Mouse (Mus musculus): ENCODE data around the gene Plppr3. TPM values are rescaled to one million over a fixed set of nuclear protein-coding genes. Genes with fewer than 3 reads are reported as not detected.
"Not testable (repeated sequence)": the region's sequence is repeated elsewhere in the genome, so short reads cannot be mapped to it uniquely, and the experiment has no call there.

Plppr3 gene
- polyA plus RNA-seq, 1 experiment from 2014 or later = 14.2 TPM

DNA sequence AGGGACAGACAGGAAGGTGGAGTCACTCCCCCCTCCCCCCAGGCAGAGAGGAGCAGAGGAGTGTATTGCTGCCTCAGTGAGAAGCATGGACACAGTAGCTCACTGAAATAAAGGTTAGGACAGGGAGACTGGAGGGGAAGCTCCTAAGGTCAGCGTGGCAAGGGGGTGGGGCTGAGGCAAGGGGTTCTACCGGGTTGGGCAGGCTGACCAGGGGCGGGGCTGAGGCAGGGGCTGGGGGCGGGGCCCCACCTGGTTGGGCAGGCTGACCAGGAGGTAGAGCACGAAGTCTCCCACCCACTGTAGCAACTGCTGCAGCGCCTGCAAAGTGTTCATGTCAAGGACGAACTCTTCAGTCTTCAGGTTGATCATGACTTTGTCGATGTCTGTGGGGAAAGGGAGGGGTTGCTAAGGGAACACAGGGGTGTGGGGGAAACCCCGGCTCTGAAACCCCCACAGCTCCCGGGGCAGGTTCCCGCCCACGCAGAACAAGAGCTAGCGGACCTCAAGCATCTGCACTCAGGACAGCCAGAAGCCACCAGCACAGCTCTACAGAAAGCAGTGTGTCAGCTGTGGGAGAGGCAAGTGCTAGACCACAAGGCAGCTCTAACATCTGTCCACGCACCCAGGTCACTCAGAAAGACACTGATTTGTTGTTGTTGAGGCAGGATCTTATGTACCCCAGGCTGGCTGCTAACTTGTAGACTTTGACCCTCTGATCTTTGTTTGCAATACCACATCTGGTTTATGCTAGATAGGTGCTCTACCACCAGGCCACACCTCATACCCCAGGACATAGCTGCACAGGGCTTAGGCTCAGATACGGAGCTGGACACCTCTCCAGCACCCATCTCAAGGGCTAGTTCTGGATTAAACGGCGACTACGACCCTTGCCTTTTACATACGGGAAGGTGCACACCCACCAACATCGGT, 23.1 kb upstream of the Plppr3 start:
- H3K4me1 ChIP-seq (replicated peaks) = no peaks in the 10 kb centered on the region; the same call in 1 of the 2 replicates
- no peak for ATAC-seq (ENCODE audit: insufficient number of reproducible peaks, low FRiP score)
- H3K9ac ChIP-seq = no peak overlapping the region
- no peaks in the 10 kb centered on the region for H3K9me3 ChIP-seq (replicated peaks)
- peaks cover 67% of the 10 kb centered on the region for H3K36me3 ChIP-seq
- WGBS = 50% methylated on average over 20 of the region's 20 CpGs
- H3K27ac ChIP-seq (ENCODE audit: poor library complexity, severe bottlenecking) = no peak overlapping the region
- no peak overlapping the region for H3K4me3 ChIP-seq
- no peak overlapping the region for H3K4me2 ChIP-seq
- no peaks in the 10 kb centered on the region for H3K27me3 ChIP-seq (replicated peaks)

GRCm38 (mm10) chr10:79896814-79897213, 22.4 kb upstream of the Plppr3 start:
- 81% methylated on average over 13 of the region's 13 CpGs for WGBS
- ATAC-seq (ENCODE audit: insufficient number of reproducible peaks, low FRiP score) = no peak
- peaks cover 2% of the 10 kb centered on the region; the same call in 1 of the 2 replicates for H3K27me3 ChIP-seq (replicated peaks)
- peaks cover 62% of the 10 kb centered on the region for H3K36me3 ChIP-seq
- H3K4me1 ChIP-seq (replicated peaks) = no peaks in the 10 kb centered on the region; the same call in 1 of the 2 replicates
- H3K9me3 ChIP-seq (replicated peaks) = no peaks in the 10 kb centered on the region
- H3K4me3 ChIP-seq = no peak overlapping the region
- H3K27ac ChIP-seq (ENCODE audit: poor library complexity, severe bottlenecking) = no peak overlapping the region
- H3K9ac ChIP-seq = no peak overlapping the region
- H3K4me2 ChIP-seq = no peak overlapping the region

- no peak overlapping the region for H3K4me3 ChIP-seq
- no peak for ATAC-seq (ENCODE audit: insufficient number of reproducible peaks, low FRiP score)
- H3K27me3 ChIP-seq (replicated peaks) = peaks cover 7% of the 10 kb centered on the region; the same call in 1 of the 2 replicates
- no peak overlapping the region for H3K9ac ChIP-seq
- H3K4me1 ChIP-seq (replicated peaks) = no peaks in the 10 kb centered on the region; the same call in 1 of the 2 replicates
- H3K36me3 ChIP-seq = peaks cover 58% of the 10 kb centered on the region
- no peak overlapping the region for H3K4me2 ChIP-seq
- H3K9me3 ChIP-seq (replicated peaks) = no peaks in the 10 kb centered on the region
- 91% methylated on average over 15 of the region's 16 CpGs for WGBS
- H3K27ac ChIP-seq (ENCODE audit: poor library complexity, severe bottlenecking) = no peak overlapping the region
These were observed 21.9 kb upstream of the Plppr3 start for GRCm38 (mm10) chr10:79896306-79896705.

- ATAC-seq (ENCODE audit: insufficient number of reproducible peaks, low FRiP score); H3K9ac ChIP-seq; H3K4me2 ChIP-seq; H3K4me1 ChIP-seq (replicated peaks); H3K27ac ChIP-seq (ENCODE audit: poor library complexity, severe bottlenecking); H3K4me3 ChIP-seq; H3K9me3 ChIP-seq (replicated peaks): not testable (repeated sequence)
- H3K36me3 ChIP-seq = peaks cover 34% of the 10 kb centered on the region
- 43% methylated on average over 22 of the region's 22 CpGs for WGBS
- peaks cover 20% of the 10 kb centered on the region for H3K27me3 ChIP-seq (replicated peaks)
These were observed 18.2 kb upstream of the Plppr3 start for GRCm38 (mm10) chr10:79892451-79893118.

DNA sequence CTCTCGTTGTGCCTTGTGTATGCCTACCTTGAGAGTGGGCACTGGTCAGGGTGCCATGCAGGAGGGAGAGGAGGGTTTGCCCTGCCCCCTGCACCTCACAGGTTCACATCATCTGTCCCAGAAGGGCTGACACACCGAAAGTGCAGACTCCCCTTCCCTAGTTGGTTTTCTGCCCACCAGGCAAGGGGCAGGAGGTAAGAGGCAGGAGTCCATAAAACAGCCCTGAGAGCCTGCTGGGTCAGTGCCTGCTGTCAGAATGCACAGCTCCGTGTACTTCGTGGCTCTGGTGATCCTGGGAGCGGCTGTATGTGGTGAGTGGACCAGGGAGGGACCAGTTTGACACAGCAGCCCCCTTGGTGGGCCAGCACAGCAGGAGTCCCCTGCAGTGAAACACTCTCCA, 16.2 kb upstream of the Plppr3 start, which contains the start of gene Cfd:
Cfd (plus strand) TSS at position 184 of the 400 bp plus-strand sequence.
- H3K9ac ChIP-seq = no peak within 1 kb of the TSS
- H3K4me2 ChIP-seq = no peak within 1 kb of the TSS
- no peak within 1 kb of the TSS for H3K4me3 ChIP-seq
- peaks cover 23% of the 10 kb centered on the region for H3K27me3 ChIP-seq (replicated peaks)
- no peaks in the 10 kb centered on the region for H3K4me1 ChIP-seq (replicated peaks)
- 42% methylated on average over 5 of the region's 5 CpGs for WGBS
- peaks cover 15% of the 10 kb centered on the region for H3K36me3 ChIP-seq
- ATAC-seq (ENCODE audit: insufficient number of reproducible peaks, low FRiP score) = no peak
- no peak within 1 kb of the TSS for H3K27ac ChIP-seq (ENCODE audit: poor library complexity, severe bottlenecking)
- H3K9me3 ChIP-seq (replicated peaks) = no peaks in the 10 kb centered on the region

DNA sequence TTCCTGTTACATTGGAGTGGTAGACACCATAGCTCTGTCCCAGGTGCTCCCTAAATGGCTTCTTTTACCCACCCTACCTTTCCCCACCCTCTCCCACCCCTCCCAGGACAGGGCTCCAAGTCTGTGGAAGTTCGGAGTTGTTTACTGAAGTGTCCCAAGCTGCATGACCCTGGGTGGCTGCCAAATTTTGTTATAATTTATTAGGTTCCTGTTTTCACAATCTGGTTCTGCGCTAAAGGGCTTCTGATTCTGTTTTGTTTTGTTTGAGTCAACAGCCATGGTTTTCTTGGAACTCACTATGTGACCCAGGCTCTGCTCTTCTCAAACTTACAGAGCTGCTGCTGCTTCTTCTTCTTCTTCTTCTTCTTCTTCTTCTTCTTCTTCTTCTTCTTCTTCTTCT, 15.0 kb upstream of the Plppr3 start:
- WGBS = 84% methylated on average over 2 of the region's 2 CpGs
- H3K36me3 ChIP-seq = peaks cover 4% of the 10 kb centered on the region
- H3K4me2 ChIP-seq = no peak overlapping the region
- no peaks in the 10 kb centered on the region for H3K9me3 ChIP-seq (replicated peaks)
- no peak overlapping the region for H3K27ac ChIP-seq (ENCODE audit: poor library complexity, severe bottlenecking)
- no peak overlapping the region for H3K9ac ChIP-seq
- H3K27me3 ChIP-seq (replicated peaks) = peaks cover 23% of the 10 kb centered on the region
- H3K4me1 ChIP-seq (replicated peaks) = no peaks in the 10 kb centered on the region
- no peak for ATAC-seq (ENCODE audit: insufficient number of reproducible peaks, low FRiP score)
- H3K4me3 ChIP-seq = no peak overlapping the region

DNA sequence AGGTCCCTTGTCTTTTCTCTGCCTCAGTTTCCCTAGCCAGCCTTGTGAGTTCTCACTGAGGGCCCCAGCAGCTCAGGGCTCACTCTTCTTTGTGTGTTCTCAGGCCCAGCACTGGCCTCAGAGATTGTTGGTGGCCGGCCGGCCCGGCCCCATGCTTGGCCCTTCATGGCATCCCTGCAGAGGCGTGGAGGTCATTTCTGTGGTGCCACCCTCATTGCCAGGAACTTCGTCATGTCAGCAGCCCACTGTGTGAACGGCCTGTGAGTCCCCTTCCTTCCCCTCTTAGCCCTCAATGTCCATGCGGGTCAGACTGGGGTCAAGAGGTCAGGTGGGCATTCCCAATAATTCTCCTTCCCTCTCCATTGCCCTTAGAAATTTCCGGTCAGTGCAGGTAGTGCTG, 12.2 kb upstream of the Plppr3 start:
- Histone ChIP-seq H3K9me3 (replicated peaks) (no peaks in the 10 kb centered on the region), H3K4me3 (no peak overlapping the region), H3K27ac (ENCODE audit: poor library complexity, severe bottlenecking) (no peak overlapping the region), H3K4me2 (no peak overlapping the region), H3K36me3 (no peaks in the 10 kb centered on the region), H3K4me1 (replicated peaks) (peaks cover 17% of the 10 kb centered on the region), H3K9ac (no peak overlapping the region), H3K27me3 (replicated peaks) (peaks cover 30% of the 10 kb centered on the region)
- ATAC-seq (ENCODE audit: insufficient number of reproducible peaks, low FRiP score) = no peak
- WGBS = 82% methylated on average over 8 of the region's 8 CpGs

DNA sequence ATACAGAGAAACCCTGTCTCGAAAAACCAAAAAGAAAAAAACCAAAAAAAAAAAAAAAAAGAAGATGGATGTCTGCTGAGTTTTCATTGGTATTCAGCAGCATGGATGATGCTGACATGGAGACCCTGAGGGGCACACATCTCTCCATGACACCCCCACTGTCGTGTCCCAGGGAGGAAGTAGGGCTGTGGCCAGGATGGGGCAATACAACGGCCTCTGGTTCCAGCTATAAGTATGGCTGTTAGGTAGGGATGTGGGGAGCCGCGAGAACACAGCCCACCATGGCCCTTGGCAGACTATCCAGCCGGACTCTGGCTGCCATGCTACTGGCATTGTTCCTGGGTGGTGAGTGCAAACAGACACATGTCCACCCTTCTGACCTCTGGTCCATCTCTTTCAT, 11.6 kb upstream of the Plppr3 start, which contains the start of gene Elane:
Elane (plus strand) TSS at position 194 of the 400 bp plus-strand sequence.
- Histone ChIP-seq H3K36me3 (no peaks in the 10 kb centered on the region), H3K27ac (ENCODE audit: poor library complexity, severe bottlenecking) (no peak within 1 kb of the TSS), H3K4me1 (replicated peaks) (peaks cover 18% of the 10 kb centered on the region), H3K9ac (no peak within 1 kb of the TSS), H3K4me3 (no peak within 1 kb of the TSS), H3K27me3 (replicated peaks) (peaks cover 24% of the 10 kb centered on the region), H3K4me2 (no peak within 1 kb of the TSS), H3K9me3 (replicated peaks) (no peaks in the 10 kb centered on the region)
- 79% methylated on average over 6 of the region's 6 CpGs for WGBS
- no peak for ATAC-seq (ENCODE audit: insufficient number of reproducible peaks, low FRiP score)

DNA sequence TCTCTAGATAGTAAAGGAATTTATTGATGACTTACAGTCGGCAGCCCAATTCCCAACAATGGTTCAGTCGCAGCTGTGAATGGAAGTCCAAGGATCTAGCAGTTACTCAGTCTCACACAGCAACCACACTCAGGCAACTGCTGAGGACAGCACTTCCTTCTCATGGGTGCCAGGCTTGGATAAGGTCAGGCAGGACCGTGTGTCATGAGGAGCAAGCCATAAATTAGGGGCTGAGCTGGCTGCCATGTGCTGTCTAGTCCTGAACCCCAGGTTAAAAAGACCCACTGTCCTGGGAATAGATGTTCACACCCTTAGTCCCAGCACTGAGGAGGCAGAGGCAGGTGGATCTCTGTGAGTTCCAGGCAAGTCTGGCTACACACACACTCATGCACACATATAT, 10.5 kb upstream of the Plppr3 start:
- 69% methylated on average over 3 of the region's 3 CpGs for WGBS
- not testable (repeated sequence) for H3K36me3 ChIP-seq; H3K4me2 ChIP-seq; H3K9me3 ChIP-seq (replicated peaks); H3K9ac ChIP-seq; H3K27ac ChIP-seq (ENCODE audit: poor library complexity, severe bottlenecking); ATAC-seq (ENCODE audit: insufficient number of reproducible peaks, low FRiP score); H3K4me3 ChIP-seq
- H3K4me1 ChIP-seq (replicated peaks) = peaks cover 18% of the 10 kb centered on the region
- peaks cover 21% of the 10 kb centered on the region for H3K27me3 ChIP-seq (replicated peaks)

GRCm38 (mm10) chr10:79884446-79884845, 10.0 kb upstream of the Plppr3 start:
- H3K4me2 ChIP-seq = no peak overlapping the region
- 61% methylated on average over 4 of the region's 4 CpGs for WGBS
- no peak overlapping the region for H3K27ac ChIP-seq (ENCODE audit: poor library complexity, severe bottlenecking)
- H3K36me3 ChIP-seq = no peaks in the 10 kb centered on the region
- H3K4me1 ChIP-seq (replicated peaks) = peaks cover 23% of the 10 kb centered on the region
- H3K9ac ChIP-seq = no peak overlapping the region
- peaks cover 21% of the 10 kb centered on the region for H3K27me3 ChIP-seq (replicated peaks)
- no peak for ATAC-seq (ENCODE audit: insufficient number of reproducible peaks, low FRiP score)
- H3K4me3 ChIP-seq = no peak overlapping the region
- H3K9me3 ChIP-seq (replicated peaks) = no peaks in the 10 kb centered on the region
